Mouse (Mus musculus): ENCODE measurements at regions not wholly inside any gene's neighbourhood (a gene's known extent, or its start where the extent isn't known, plus 50 kb on each side); places are given as distances from the start of the nearest gene placed in this dataset.

GRCm38 (mm10) chr4:125765171-125765570, 259.2 kb upstream of the Csf3r start:
- no peak for DNase-seq (ENCODE audit: low read depth, low spot score)

GRCm38 (mm10) chr4:125777126-125777525, 247.2 kb upstream of the Csf3r start:
- DNase-seq (ENCODE audit: low read depth, low spot score): no peak

GRCm38 (mm10) chr4:125780113-125780512, 244.2 kb upstream of the Csf3r start:
- no peak for DNase-seq (ENCODE audit: low read depth, low spot score)

GRCm38 (mm10) chr4:125780921-125781487, 243.3 kb upstream of the Csf3r start:
- DNase-seq (ENCODE audit: low read depth, low spot score): no peak

- no peak for DNase-seq (ENCODE audit: low read depth, low spot score)
These were observed 242.0 kb upstream of the Csf3r start for GRCm38 (mm10) chr4:125782346-125782745.

GRCm38 (mm10) chr4:125786083-125786482, 238.3 kb upstream of the Csf3r start:
- DNase-seq (ENCODE audit: low read depth, low spot score): no peak

GRCm38 (mm10) chr4:125794679-125795078, 229.7 kb upstream of the Csf3r start:
- no peak for DNase-seq (ENCODE audit: low read depth, low spot score)

- DNase-seq (ENCODE audit: low read depth, low spot score): no peak
These were observed 216.4 kb upstream of the Csf3r start for GRCm38 (mm10) chr4:125807923-125808322.

- no peak for DNase-seq (ENCODE audit: low read depth, low spot score)
These were observed 214.8 kb upstream of the Csf3r start for GRCm38 (mm10) chr4:125809446-125810108.

GRCm38 (mm10) chr4:125810247-125810646, 214.1 kb upstream of the Csf3r start:
- DNase-seq (ENCODE audit: low read depth, low spot score): no peak

- DNase-seq (ENCODE audit: low read depth, low spot score): no peak
These were observed 210.0 kb upstream of the Csf3r start for GRCm38 (mm10) chr4:125814311-125814710.

- no peak for DNase-seq (ENCODE audit: low read depth, low spot score)
These were observed 209.1 kb upstream of the Csf3r start for GRCm38 (mm10) chr4:125815276-125815675.

GRCm38 (mm10) chr4:125824525-125824924, 199.8 kb upstream of the Csf3r start:
- no peak for DNase-seq (ENCODE audit: low read depth, low spot score)

GRCm38 (mm10) chr4:125826416-125826815, 197.9 kb upstream of the Csf3r start:
- no peak for DNase-seq (ENCODE audit: low read depth, low spot score)

GRCm38 (mm10) chr4:125835250-125835649, 189.1 kb upstream of the Csf3r start:
- no peak for DNase-seq (ENCODE audit: low read depth, low spot score)

GRCm38 (mm10) chr4:125847568-125847967, 176.8 kb upstream of the Csf3r start:
- no peak for DNase-seq (ENCODE audit: low read depth, low spot score)

GRCm38 (mm10) chr4:125850300-125850699, 174.1 kb upstream of the Csf3r start:
- DNase-seq (ENCODE audit: low read depth, low spot score): no peak

- no peak for DNase-seq (ENCODE audit: low read depth, low spot score)
These were observed 171.8 kb upstream of the Csf3r start for GRCm38 (mm10) chr4:125852545-125852944.

- DNase-seq (ENCODE audit: low read depth, low spot score): no peak
These were observed 168.3 kb upstream of the Csf3r start for GRCm38 (mm10) chr4:125855983-125856591.

GRCm38 (mm10) chr4:125856781-125857180, 167.6 kb upstream of the Csf3r start:
- no peak for DNase-seq (ENCODE audit: low read depth, low spot score)

GRCm38 (mm10) chr4:125865057-125865456, 159.3 kb upstream of the Csf3r start:
- no peak for DNase-seq (ENCODE audit: low read depth, low spot score)

GRCm38 (mm10) chr4:125865728-125866127, 158.6 kb upstream of the Csf3r start:
- DNase-seq (ENCODE audit: low read depth, low spot score): no peak

- DNase-seq (ENCODE audit: low read depth, low spot score): no peak
These were observed 153.1 kb upstream of the Csf3r start for GRCm38 (mm10) chr4:125871211-125871610.

Measured in c-Kit-negative CD71-positive TER-119-positive erythroid progenitor cells, embryonic 14.5 days (primary cell).